Comparison of ENCODE assay signal across 8 mouse cellular contexts in genomic region chr17:21488760-21489499, GRCm38 (mm10). TPM values are rescaled to one million over a fixed set of nuclear protein-coding genes. Genes with fewer than 3 reads are reported as not detected.
A peak's percentile ranks its signal among the peaks of the same experiment; 100 is the strongest.
DNase-seq lines count a peak whose midpoint lies in the region; ATAC-seq and TF ChIP-seq lines count a peak whose summit lies in the region.

Zfp53 (plus strand) TSS chr17:21488998.

- ATAC-seq in forebrain, postnatal 0 days: peak; percentile 99
- peak; percentile 100 for ATAC-seq in lung, embryonic 15.5 days (ENCODE audit: borderline replicate concordance, extremely low read depth, low FRiP score, low TSS enrichment)

- H3K4me3 ChIP-seq in MEL (ENCODE audit: control insufficient read depth in 1 of 2, insufficient read depth in 1 of 2, low read depth in 2 of 2, low read length in 2 of 2): peak within 1 kb of the TSS; percentile 80 to 96
- H3K4me3 ChIP-seq in cerebellum, adult 2 months (replicated peaks; ENCODE audit: insufficient read depth, low read depth, low read length): peak within 1 kb of the TSS; percentile 76
- H3K4me3 ChIP-seq in forebrain, postnatal 0 days (ENCODE audit: low read depth, low read length): peak within 1 kb of the TSS; percentile 73
- H3K4me3 ChIP-seq in lung, embryonic 15.5 days: peak within 1 kb of the TSS; percentile 57

- TF ChIP-seq CTCF in MEL (IDR thresholded peaks at IDR 0.05 in 2 of 3, conservative IDR thresholded peaks at IDR 0.05 in 1 of 3; ENCODE audit: control insufficient read depth in 1 of 3, insufficient read depth in 1 of 3, low read depth in 2 of 3, low read length in 3 of 3, poor library complexity in 1 of 3, severe bottlenecking in 1 of 3): no peak
- TF ChIP-seq CTCF in cerebellum, adult 2 months (IDR thresholded peaks at IDR 0.05; ENCODE audit: borderline replicate concordance, insufficient read depth, low read depth, low read length): no peak
- TF ChIP-seq CTCF in forebrain, postnatal 0 days (IDR thresholded peaks at IDR 0.05; ENCODE audit: low read depth): peak; percentile 35

- H3K4me1 ChIP-seq in MEL (ENCODE audit: control insufficient read depth in 1 of 2, insufficient read depth in 2 of 2, low read length in 2 of 2): peaks cover 0 to 6% of the 10 kb centered on the region in 2 experiments; a peak in 2 of 4 replicates
- no peaks in the 10 kb centered on the region for H3K4me1 ChIP-seq in cerebellum, adult 2 months (ENCODE audit: control insufficient read depth, insufficient read depth, low read length)
- H3K4me1 ChIP-seq in forebrain, postnatal 0 days (ENCODE audit: insufficient read depth): 0 out of 2 replicates have a peak, but pooled peaks cover 7% of the 10 kb centered on the region
- peaks cover 6% of the 10 kb centered on the region for H3K4me1 ChIP-seq in lung, embryonic 15.5 days

- H3K27ac ChIP-seq in MEL (ENCODE audit: control insufficient read depth, low read depth, low read length): peak within 1 kb of the TSS; percentile 24; the same call in 1 of the 2 replicates
- no peak within 1 kb of the TSS for H3K27ac ChIP-seq in cerebellum, adult 2 months (ENCODE audit: insufficient read depth, low read length)
- peak within 1 kb of the TSS; percentile 66; the same call in 1 of the 2 replicates for H3K27ac ChIP-seq in forebrain, postnatal 0 days (ENCODE audit: low read depth, low read length)
- peak within 1 kb of the TSS; percentile 77 for H3K27ac ChIP-seq in lung, embryonic 15.5 days

- peak within 1 kb of the TSS; percentile 66 for H3K4me2 ChIP-seq in forebrain, postnatal 0 days (ENCODE audit: low read depth)
- peak within 1 kb of the TSS; percentile 50 for H3K4me2 ChIP-seq in lung, embryonic 15.5 days

- H3K9ac ChIP-seq in MEL (ENCODE audit: control insufficient read depth, low read depth, low read length, poor library complexity, severe bottlenecking): peak within 1 kb of the TSS; percentile 76
- H3K9ac ChIP-seq in forebrain, postnatal 0 days: peak within 1 kb of the TSS; percentile 76
- peak within 1 kb of the TSS; percentile 50 for H3K9ac ChIP-seq in lung, embryonic 15.5 days

- TF ChIP-seq POLR2A in MEL (IDR thresholded peaks at IDR 0.05; ENCODE audit: control insufficient read depth in 1 of 2, insufficient read depth in 1 of 2, low read depth in 1 of 2, low read length in 2 of 2, poor library complexity in 1 of 2): peak; percentile 40 to 83; a peak in 3 of 4 replicates
- TF ChIP-seq POLR2A in cerebellum, adult 2 months (IDR thresholded peaks at IDR 0.05; ENCODE audit: borderline replicate concordance, insufficient read depth, low read length): peak; percentile 73; the same call in 1 of the 2 replicates

- no peak for TF ChIP-seq EP300 in MEL (IDR thresholded peaks at IDR 0.05; ENCODE audit: low read depth in 1 of 2, low read length in 2 of 2)

- peaks cover 2 to 8% of the 10 kb centered on the region in 2 experiments; a peak in 3 of 4 replicates for H3K36me3 ChIP-seq in MEL (ENCODE audit: control insufficient read depth in 1 of 2, insufficient read depth in 2 of 2, low read length in 2 of 2)
- no peaks in the 10 kb centered on the region for H3K36me3 ChIP-seq in forebrain, postnatal 0 days (ENCODE audit: insufficient read depth)
- H3K36me3 ChIP-seq in lung, embryonic 15.5 days: no peaks in the 10 kb centered on the region

- H3K9me3 ChIP-seq in MEL (replicated peaks; ENCODE audit: insufficient read depth, low read length): no peaks in the 10 kb centered on the region
- H3K9me3 ChIP-seq in forebrain, postnatal 0 days (ENCODE audit: low read length): no peaks in the 10 kb centered on the region
- no peaks in the 10 kb centered on the region for H3K9me3 ChIP-seq in lung, embryonic 15.5 days

- H3K27me3 ChIP-seq in MEL (ENCODE audit: control insufficient read depth in 1 of 2, insufficient read depth in 2 of 2, low read length in 2 of 2): peaks cover 0 to 1% of the 10 kb centered on the region in 2 experiments; a peak in 2 of 4 replicates
- no peaks in the 10 kb centered on the region for H3K27me3 ChIP-seq in cerebellum, adult 2 months (ENCODE audit: control insufficient read depth, insufficient read depth, low read length)
- H3K27me3 ChIP-seq in forebrain, postnatal 0 days (ENCODE audit: insufficient read depth, low read length): no peaks in the 10 kb centered on the region
- H3K27me3 ChIP-seq in lung, embryonic 15.5 days: no peaks in the 10 kb centered on the region

- no peak for TF ChIP-seq RAD21 in MEL (IDR thresholded peaks at IDR 0.05; ENCODE audit: low read depth, low read length)

- 2% methylated on average over 34 of the region's 34 CpGs for WGBS in cerebellum, adult 2 months
- 1% methylated on average over 34 of the region's 34 CpGs for WGBS in forebrain, postnatal 0 days
- under 1% methylated on average over 34 of the region's 34 CpGs for WGBS in lung, embryonic 15.5 days

- DNase-seq in MEL (ENCODE audit: low read depth, low spot score): peak; percentile 93
- peak; percentile 81 to 84 for DNase-seq in cerebellum, adult 2 months
- peak; percentile 82 for DNase-seq in forebrain, postnatal 0 days
- peak; percentile 88 for DNase-seq in heart, postnatal 4 days
- peak; percentile 78 to 84 for DNase-seq in layer of hippocampus, adult 8-10 months (ENCODE audit: low spot score in 2 of 2)
- peak; percentile 83 for DNase-seq in ovary, adult 18-20 months (ENCODE audit: low spot score)
- DNase-seq in thymus, postnatal 0 days (ENCODE audit: low spot score): peak; percentile 86

- H3K79me2 ChIP-seq in MEL (ENCODE audit: control insufficient read depth, insufficient read depth, low read length, poor library complexity): no peaks in the 10 kb centered on the region

TF ChIP-seq in MEL, 35 proteins besides CTCF, POLR2A, EP300 and RAD21:
- TF ChIP-seq ETS1 (IDR thresholded peaks at IDR 0.05; ENCODE audit: low read depth, low read length): 0 out of 2 replicates have a peak, but pooled peaks have one; percentile 8
- TF ChIP-seq GATA1 (IDR thresholded peaks at IDR 0.05; ENCODE audit: low read depth, low read length): no peak
- no peak for TF ChIP-seq GABPA (IDR thresholded peaks at IDR 0.05; ENCODE audit: low read depth, low read length)
- peak; percentile 64; the same call in 1 of the 2 replicates for TF ChIP-seq TBP (IDR thresholded peaks at IDR 0.05; ENCODE audit: low read depth, low read length)
- TF ChIP-seq UBTF (IDR thresholded peaks at IDR 0.05; ENCODE audit: borderline replicate concordance, insufficient read depth, low read depth, low read length): no peak
- TF ChIP-seq TCF12 (IDR thresholded peaks at IDR 0.05; ENCODE audit: low read depth, low read length): peak; percentile 43; the same call in 1 of the 2 replicates
- TF ChIP-seq ELF1 (IDR thresholded peaks at IDR 0.05; ENCODE audit: low read depth, low read length): peak; percentile 94
- TF ChIP-seq MYB (IDR thresholded peaks at IDR 0.05; ENCODE audit: low read depth, low read length): no peak
- peak; percentile 75 for TF ChIP-seq HCFC1 (IDR thresholded peaks at IDR 0.05; ENCODE audit: low read depth, low read length)
- TF ChIP-seq MAX (IDR thresholded peaks at IDR 0.05; ENCODE audit: low read length): peak; percentile 73
- peak; percentile 63 for TF ChIP-seq SIN3A (IDR thresholded peaks at IDR 0.05; ENCODE audit: low read length)
- no peak for TF ChIP-seq NRF1 (IDR thresholded peaks at IDR 0.05; ENCODE audit: insufficient read depth, low read depth, low read length, poor library complexity, severe bottlenecking)
- peak; percentile 56; the same call in 1 of the 2 replicates for TF ChIP-seq MAZ (IDR thresholded peaks at IDR 0.05; ENCODE audit: low read depth, low read length)
- peak; percentile 69 for TF ChIP-seq ZMIZ1 (IDR thresholded peaks at IDR 0.05; ENCODE audit: low read depth, low read length)
- TF ChIP-seq KAT2A (conservative IDR thresholded peaks at IDR 0.05; ENCODE audit: low read depth, low read length): no peak
- peak; percentile 48; the same call in 1 of the 2 replicates for TF ChIP-seq POLR2AphosphoS2 (IDR thresholded peaks at IDR 0.05; ENCODE audit: low read length)
- no peak for TF ChIP-seq ZC3H11A (IDR thresholded peaks at IDR 0.05; ENCODE audit: low read depth, low read length)
- TF ChIP-seq MEF2A (IDR thresholded peaks at IDR 0.05; ENCODE audit: extremely low read depth, insufficient replicate concordance, low read depth, low read length, poor library complexity, severe bottlenecking): no peak
- TF ChIP-seq E2F4 (IDR thresholded peaks at IDR 0.05; ENCODE audit: borderline replicate concordance, low read depth, low read length): 0 out of 2 replicates have a peak, but pooled peaks have one; percentile 55
- peak; percentile 72; the same call in 1 of the 2 replicates for TF ChIP-seq MYC (IDR thresholded peaks at IDR 0.05; ENCODE audit: low read depth, low read length)
- no peak for TF ChIP-seq JUND (IDR thresholded peaks at IDR 0.05; ENCODE audit: low read depth, low read length)
- TF ChIP-seq NELFE (IDR thresholded peaks at IDR 0.05; ENCODE audit: low read depth, low read length): peak; percentile 74
- no peak for TF ChIP-seq USF2 (IDR thresholded peaks at IDR 0.05; ENCODE audit: borderline replicate concordance in 1 of 2, insufficient read depth in 1 of 2, low read depth in 1 of 2, low read length in 2 of 2)
- no peak for TF ChIP-seq TAL1 (IDR thresholded peaks at IDR 0.05; ENCODE audit: low read length)
- TF ChIP-seq CHD1 (IDR thresholded peaks at IDR 0.05; ENCODE audit: low read depth, low read length): 0 out of 2 replicates have a peak, but pooled peaks have one; percentile 34
- peak; percentile 61 for TF ChIP-seq MXI1 (IDR thresholded peaks at IDR 0.05; ENCODE audit: low read depth, low read length)
- peak; percentile 66; the same call in 1 of the 2 replicates for TF ChIP-seq CHD2 (IDR thresholded peaks at IDR 0.05; ENCODE audit: low read length)
- no peak for TF ChIP-seq SMC3 (IDR thresholded peaks at IDR 0.05; ENCODE audit: low read depth, low read length)

RNA-seq across cellular contexts. Expression of gene Zfp53, which starts in this region (rescaled TPM):
- 1.8 TPM in 2 replicates for total RNA-seq in MEL (2012; rRNA removed)
- polyA plus RNA-seq in MEL (2012; ENCODE audit: insufficient read depth in 1 of 2, insufficient read length in 2 of 2, low read depth in 1 of 2, low replicate concordance in 2 of 2, missing spikeins in 1 of 2): 1 to 10 TPM in 1 of 2 experiments, not detected in 1; 2.2 TPM
- 3.4 TPM in 2 replicates for polyA plus RNA-seq in cerebellum, adult 2 months (2012; rRNA removed)
- total RNA-seq in forebrain, postnatal 0 days (2014; rRNA removed): 6.2 and 6.6 TPM in 2 replicates
- 8.0 and 11.3 TPM in 2 replicates for polyA plus RNA-seq in forebrain, postnatal 0 days (2015; fragmentation: Nextera tagmentation; extraction: Ambion mirVana)
- total RNA-seq in heart, postnatal 4 days (2021): 1 to 10 TPM; 2.6 to 3.0 TPM
- total RNA-seq in layer of hippocampus, adult 8-10 months (2022): 1 to 10 TPM; 4.3 to 6.4 (median 5.3) TPM
- 10.7 and 11.8 TPM in 2 replicates for polyA plus RNA-seq in lung, embryonic 15.5 days (2015; fragmentation: Nextera tagmentation; extraction: Ambion mirVana)
- 16.5 and 17.3 TPM in 2 replicates for polyA plus RNA-seq in thymus, postnatal 0 days (2015; fragmentation: Nextera tagmentation; extraction: Ambion mirVana)
